Mouse (Mus musculus): ENCODE results near the gene Suz12. TPM values are rescaled to one million over a fixed set of nuclear protein-coding genes. Genes with fewer than 3 reads are reported as not detected.

Gene Suz12
- polyA plus RNA-seq, 1 experiment from 2014 or later, result 15.8 TPM

DNA sequence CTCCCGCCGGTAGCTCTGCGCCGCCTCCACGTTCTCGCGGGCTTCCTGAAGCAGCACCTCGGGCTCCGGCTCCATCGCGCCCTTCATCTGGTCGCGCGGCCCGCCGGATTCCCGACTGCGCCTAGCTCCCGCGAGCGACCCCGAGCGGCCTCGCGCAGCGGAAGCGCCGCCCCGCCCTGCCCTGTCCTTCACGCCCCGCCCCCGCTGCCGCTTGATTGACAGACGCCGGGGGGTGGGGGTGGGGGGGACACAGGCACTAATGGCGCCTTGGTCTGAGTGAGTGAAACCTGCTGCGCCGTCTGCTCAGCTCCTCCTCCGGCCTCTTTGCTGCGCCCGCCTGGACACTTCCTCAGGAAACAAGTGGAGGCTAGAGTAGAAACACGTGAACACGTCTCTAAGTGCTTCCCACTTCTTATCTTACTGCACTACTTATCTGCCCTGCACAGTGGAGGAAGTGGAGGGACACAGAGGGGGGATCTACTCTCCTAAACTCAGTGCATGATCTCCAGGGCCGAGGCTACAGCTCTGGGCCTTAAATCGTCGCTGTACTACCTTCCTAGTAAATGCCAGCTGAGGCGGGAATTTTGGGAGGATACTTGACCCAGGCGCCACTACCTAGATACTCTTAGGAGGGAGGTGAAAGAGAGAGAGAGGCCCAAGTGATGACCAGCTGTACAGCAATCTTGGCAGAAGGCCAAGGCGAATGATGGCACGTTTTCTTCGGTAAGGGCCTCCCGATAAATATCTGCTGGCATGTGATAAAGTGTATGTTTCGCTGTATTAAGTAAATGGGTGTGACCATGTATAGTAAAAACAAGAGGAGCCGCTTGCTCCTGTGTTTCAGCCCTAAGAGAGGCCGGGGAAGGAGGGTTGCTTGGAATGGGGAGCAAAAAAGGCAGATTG is 88.2 kb downstream of the Suz12 start, which contains the start of gene Crlf3:
TSS of gene Crlf3 (minus strand) at position 166 of the 903 bp plus-strand sequence.
- Histone ChIP-seq H3K36me3 (no peaks in the 10 kb centered on the region), H3K4me2 (peak within 1 kb of the TSS; percentile 79), H3K9me3 (no peaks in the 10 kb centered on the region), H3K27me3 (no peaks in the 10 kb centered on the region), H3K4me3 (peak within 1 kb of the TSS; percentile 93), H3K9ac (peak within 1 kb of the TSS; percentile 92), H3K27ac (replicated peaks) (peak within 1 kb of the TSS; percentile 88), H3K4me1 (replicated peaks) (peaks cover 17% of the 10 kb centered on the region)
- peak; percentile 95 for ATAC-seq (ENCODE audit: low read depth)
- WGBS, result 6% methylated on average over 55 of the region's 55 CpGs

DNA sequence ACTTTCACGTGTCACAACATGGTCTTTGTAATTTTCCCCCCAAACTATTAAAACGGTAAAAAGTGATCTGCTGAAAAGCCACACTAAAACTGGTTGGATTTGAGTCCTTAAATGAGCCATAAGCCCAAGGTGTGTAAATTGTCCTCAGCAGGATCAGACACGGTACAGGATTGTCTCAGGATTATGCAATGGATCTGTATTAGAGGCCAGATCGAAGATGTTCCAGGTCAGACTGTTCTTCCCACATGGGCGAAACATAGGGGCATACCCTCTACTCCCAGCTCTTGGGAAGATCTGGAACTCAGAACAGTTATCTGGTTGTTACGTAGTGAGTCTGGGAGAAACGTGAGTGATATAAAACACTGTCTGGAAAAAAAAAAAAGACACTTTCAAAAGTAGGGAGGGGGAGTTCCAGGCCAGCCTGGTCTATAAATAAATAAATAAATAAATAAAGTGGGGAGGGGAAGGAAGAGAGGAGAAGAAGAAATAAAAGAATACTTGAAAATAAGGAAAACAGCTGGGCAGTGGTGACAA is 88.9 kb downstream of the Suz12 start:
- no peaks in the 10 kb centered on the region for H3K27me3 ChIP-seq
- ATAC-seq (ENCODE audit: low read depth), result no peak
- no peak overlapping the region for H3K4me3 ChIP-seq
- H3K36me3 ChIP-seq, result no peaks in the 10 kb centered on the region
- H3K27ac ChIP-seq (replicated peaks), result no peak overlapping the region
- H3K9me3 ChIP-seq, result no peaks in the 10 kb centered on the region
- H3K4me1 ChIP-seq (replicated peaks), result peaks cover 17% of the 10 kb centered on the region
- peak overlapping the region; percentile 79 for H3K4me2 ChIP-seq
- H3K9ac ChIP-seq, result peak overlapping the region; percentile 92; the same call in 1 of the 2 replicates
- 86% methylated on average over 7 of the region's 7 CpGs for WGBS

Other genes starting within 250 kb of the Suz12 start
- 45.3 and 45.7 TPM in 2 replicates for gene Utp6, start 30.7 kb upstream of the Suz12 start, polyA plus RNA-seq (2015; fragmentation: Nextera tagmentation; extraction: Ambion mirVana)
- 17.7 and 19.9 TPM in 2 replicates for gene Crlf3, start 87.9 kb downstream of the Suz12 start, polyA plus RNA-seq (2015; fragmentation: Nextera tagmentation; extraction: Ambion mirVana)
- 4.7 and 5.5 TPM in 2 replicates for gene Atad5, start 96.3 kb downstream of the Suz12 start, polyA plus RNA-seq (2015; fragmentation: Nextera tagmentation; extraction: Ambion mirVana)
- gene Tefm, start 149.1 kb downstream of the Suz12 start, polyA plus RNA-seq (2015; fragmentation: Nextera tagmentation; extraction: Ambion mirVana), result 26.6 and 27.2 TPM in 2 replicates
- gene Adap2, start 161.0 kb downstream of the Suz12 start, polyA plus RNA-seq (2015; fragmentation: Nextera tagmentation; extraction: Ambion mirVana), result 3.6 and 3.9 TPM in 2 replicates
- gene Rnf135, start 190.7 kb downstream of the Suz12 start, polyA plus RNA-seq (2015; fragmentation: Nextera tagmentation; extraction: Ambion mirVana), result 3.6 and 4.2 TPM in 2 replicates
- gene Rhot1, start 215.9 kb downstream of the Suz12 start, polyA plus RNA-seq (2015; fragmentation: Nextera tagmentation; extraction: Ambion mirVana), result 76.2 and 80.0 TPM in 2 replicates